Mouse (Mus musculus) lung, postnatal 25 days (tissue): Measurements from ENCODE around the gene Tspan17.

ENCODE experiments used
- DNase-seq: peaks from one replicate; pipeline ENCODE4 v3.0.0; 2022; ENCODE audit warnings: low spot score

The Tspan17 gene

DNA sequence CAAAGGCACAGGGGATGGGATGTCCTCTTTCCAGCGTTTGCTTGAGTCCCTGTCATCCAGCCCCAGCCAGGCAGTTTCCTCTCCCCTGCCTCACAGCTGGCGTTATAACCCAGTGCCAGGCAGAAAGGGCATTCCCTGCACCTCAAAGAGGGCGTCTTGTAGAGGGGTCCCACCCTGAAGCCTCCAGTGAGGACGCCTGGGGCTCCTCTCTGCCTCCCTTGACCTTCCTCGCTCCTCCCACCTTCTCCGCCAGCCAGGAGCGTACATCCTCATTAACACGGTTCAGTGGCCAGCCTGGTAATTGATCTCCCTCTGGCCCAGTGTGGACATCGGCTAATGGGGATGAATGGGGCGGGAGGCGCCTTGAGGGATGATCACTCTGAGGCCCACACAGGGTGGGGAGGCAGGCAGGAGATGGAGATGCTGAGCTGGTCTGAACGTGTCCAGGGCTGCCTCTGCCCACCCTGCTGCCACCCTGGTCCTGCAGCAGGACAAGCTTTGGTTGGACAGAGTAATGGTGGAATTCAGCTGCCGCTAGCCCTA, 17.3 kb downstream of the Tspan17 start:
- DNase-seq, result no peak

DNA sequence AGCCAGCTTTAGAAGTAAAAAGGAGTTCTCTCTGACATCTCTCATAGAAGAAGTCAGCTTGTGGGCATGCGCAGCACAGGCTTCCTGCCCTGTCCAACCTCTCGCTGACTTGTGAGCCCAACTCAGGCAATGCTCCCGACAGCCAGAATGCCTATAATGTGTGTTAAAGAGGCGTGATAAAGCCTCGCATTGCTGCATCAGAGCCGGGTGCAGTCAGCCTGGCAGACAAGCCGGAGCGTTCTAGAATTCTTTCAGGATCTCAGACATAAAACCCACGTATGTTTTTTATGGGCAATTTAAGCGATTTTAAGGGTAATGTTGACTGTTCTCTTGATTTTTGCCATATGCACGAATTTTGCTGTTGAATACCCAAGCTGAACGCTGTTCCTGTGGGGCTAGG, 18.9 kb downstream of the Tspan17 start:
- DNase-seq, result no peak

DNA sequence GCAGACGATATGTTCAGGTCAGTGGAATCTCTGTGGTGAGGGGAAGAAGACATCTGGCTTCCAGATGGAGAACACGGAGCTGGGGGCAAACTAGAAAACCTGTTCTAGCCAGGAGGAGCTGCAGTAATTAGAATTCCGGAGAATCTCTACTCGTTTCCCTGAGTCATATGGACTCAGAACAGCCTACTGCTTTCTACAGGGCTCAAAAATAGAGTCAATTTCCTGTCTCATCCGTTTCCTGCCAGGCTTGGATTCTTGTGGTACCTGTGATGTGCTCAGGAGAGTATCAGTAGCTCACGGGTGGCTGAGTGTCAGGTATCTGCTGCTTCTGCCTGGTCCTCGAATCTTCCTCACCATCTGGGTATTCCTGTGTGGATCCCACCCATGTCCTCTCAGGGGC, 22.3 kb downstream of the Tspan17 start:
- no peak for DNase-seq

DNA sequence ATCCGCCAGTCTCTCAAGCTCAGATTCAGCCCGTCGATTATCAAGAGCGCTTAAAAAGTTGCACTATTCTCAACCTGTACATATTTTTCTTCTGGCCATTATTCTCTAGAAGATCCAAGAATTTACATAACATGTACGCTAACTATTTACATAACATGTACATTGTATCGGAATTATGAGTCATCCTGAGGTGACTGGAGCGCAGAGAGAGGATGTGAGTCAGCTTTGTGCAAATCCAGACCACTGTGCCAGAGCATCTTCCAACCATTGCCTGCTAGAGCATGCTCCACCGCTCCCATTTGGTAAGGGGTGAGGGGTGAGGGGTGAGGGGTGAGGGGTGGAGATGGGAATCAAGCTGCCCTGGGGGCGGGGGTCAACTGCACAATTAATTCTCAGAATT, 24.2 kb downstream of the Tspan17 start:
- DNase-seq, result no peak

DNA sequence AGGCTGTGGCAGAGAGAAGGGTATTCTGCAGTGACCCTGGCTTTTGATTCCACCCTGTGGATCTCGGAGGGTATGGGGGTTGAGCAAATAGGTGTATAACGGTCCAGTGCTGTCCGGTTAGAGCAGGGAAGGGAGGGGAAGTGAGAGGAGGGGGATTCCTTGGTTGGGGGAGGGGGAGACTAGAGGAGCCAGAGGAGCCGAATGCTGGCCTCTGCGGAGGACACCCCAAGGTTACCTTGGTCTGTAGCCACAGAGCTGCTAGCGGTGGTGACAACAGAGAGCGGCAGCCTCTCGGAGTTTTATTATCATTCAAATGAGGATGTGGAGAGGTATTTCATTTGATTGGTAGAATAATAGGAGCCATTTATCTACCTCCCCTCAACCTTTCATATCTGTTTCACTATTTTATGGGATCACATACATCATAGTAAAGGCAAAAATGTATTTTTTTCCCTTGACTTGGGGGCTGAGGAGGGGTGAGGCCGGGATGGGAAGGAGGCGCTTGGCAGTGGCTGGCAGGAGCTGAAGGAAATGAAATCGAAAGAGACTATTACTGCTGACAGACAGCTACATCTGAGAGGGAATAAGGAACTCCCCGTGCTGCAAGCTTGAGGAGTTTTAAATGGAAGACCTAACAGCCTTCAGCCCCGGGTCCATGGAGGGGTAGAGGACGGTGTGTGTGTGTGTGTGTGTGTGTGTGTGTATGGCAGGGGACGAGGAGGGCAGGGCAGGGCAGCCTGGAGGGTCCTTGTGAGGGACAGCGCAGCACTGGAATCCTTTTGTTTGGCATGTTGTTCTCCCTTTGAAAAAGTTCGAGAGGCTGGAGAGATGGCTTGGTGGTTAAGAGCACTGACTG, 29.4 kb downstream of the Tspan17 start:
- DNase-seq, result no peak

DNA sequence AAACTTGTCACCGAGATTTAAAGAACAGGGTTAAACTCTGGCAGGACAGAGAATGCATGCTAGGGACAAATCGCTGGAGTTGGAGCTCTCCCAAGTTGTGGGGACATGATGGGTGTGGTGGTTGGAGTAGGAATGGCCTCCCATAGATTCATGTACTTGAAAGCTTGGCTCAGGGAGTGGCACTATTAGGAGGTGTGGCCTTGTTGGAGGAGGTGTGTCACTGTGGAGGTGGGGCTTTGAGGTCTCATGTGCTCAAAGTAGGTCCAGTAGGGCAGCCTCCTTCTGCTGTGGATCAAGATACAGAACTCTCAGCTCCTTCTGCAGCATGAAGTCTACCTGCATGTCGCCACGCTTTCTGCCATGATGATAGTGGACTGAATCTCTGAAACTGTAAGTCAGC, 31.9 kb downstream of the Tspan17 start:
- no peak for DNase-seq

DNA sequence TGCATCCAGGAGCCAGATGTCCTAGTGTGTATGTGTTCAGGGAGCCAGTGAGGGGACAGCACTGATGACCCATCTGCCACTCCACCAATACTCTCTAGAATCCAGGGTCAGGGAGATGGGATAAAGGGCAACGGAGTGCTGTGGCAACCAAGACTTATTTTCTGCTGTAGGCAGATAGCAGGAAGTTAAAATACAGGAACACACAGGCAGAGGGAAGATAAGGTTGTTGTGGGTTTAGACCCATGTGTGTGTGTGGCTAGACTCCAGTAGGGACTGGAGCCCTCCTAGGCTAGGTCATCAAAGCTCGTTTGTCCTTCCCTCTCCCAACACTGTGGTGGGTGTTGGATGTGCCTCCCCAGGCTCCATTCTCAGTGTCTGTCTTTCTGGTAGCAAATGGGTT, 32.8 kb downstream of the Tspan17 start:
- DNase-seq, result no peak

DNA sequence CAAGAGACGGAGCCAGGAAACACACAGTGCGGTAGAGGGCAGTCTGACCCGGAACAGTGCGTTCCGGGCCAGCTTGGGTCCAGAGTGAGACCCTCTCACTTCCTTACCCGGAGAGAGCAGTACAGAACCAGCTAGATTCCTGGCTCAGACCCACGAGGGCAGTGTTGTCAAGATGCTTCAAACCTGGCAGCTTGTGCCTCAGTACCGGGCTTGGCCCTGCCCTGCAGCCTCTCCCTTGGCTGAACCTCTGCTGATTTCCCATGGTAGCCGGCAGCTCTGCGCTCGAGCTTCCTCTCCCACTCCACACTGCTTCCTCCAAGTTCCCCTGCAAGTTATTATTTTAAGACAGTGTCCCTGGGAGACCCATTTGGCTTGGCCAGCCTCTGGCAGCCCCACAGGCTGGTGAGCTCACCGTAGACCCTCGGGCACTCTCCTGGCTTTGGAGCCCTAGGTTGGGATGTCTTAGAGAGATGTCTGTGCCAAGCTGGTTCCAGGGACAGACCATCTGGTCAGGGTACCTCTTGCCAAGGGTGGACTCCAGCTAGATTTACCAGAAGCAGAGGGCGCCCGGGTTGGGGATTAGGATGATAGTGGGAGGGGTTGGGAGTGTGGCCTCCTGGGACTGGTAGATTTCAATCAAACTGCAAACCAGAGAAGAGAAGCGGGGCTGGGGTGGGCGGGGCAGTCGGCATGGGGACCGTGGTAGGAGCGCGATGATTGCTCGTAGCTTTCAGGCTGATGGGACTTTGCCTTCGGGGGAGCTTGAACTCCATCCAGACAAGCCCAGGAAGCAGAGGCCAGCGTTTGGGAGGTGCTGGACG, 35.1 kb downstream of the Tspan17 start:
- DNase-seq, result no peak

DNA sequence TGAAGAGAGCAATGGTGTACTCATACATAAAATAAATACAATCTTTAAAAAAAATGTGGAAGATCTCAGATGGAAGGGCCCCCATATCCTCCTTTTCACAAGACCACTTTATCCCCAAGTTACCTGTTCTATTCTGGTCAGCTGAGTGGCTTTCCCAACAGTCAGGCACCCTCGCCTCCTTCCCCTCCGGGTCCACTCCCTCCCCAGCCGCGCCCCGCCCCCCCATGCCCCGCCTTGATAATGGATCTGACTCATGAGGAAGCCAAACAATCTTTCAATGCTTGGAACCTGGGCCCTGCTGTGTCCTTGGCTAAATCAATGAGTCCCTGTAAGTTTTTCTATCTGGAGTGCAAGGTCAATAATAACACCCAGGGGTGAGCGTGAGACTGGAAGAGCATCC, 38.8 kb downstream of the Tspan17 start:
- DNase-seq, result no peak

DNA sequence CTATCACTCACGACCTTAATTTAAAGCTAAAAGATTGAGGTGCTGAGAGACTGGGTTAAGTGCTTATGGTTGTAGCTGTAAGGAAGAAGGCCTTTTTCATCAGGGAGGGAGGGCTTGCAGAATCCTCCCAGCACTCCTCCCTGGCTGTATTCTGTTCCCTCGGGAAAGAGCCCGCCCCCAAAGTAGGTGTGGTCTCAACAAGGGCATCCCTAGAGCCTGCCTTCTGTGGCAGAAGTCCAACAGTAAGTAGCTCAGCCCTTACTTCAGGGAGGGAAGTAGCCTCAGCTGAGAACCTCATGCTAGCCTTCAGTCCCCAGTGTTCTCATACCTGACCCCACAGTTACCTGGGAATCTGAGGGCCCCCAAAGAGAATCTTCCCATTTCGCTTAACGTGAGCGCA, 39.3 kb downstream of the Tspan17 start:
- no peak for DNase-seq

DNA sequence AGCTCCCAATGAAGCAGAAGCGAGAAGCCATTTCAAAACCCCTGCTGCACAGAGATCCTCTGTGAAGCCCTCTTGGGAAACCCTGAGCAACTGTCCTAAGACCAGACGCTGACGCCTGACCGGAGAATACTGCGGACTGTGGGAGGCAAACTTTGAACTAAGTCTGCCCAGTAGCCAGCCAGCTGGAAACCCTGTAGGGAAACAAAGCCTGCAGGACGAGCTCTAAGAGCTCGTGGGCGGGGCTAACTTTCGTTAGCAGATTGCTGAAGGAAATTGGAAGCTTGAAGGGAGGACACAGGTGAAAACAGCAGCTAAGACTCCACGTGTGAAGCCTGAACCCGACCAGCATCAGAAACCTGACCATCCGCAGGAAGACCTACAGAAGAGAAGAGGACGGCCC, 40.3 kb downstream of the Tspan17 start:
- no peak for DNase-seq

DNA sequence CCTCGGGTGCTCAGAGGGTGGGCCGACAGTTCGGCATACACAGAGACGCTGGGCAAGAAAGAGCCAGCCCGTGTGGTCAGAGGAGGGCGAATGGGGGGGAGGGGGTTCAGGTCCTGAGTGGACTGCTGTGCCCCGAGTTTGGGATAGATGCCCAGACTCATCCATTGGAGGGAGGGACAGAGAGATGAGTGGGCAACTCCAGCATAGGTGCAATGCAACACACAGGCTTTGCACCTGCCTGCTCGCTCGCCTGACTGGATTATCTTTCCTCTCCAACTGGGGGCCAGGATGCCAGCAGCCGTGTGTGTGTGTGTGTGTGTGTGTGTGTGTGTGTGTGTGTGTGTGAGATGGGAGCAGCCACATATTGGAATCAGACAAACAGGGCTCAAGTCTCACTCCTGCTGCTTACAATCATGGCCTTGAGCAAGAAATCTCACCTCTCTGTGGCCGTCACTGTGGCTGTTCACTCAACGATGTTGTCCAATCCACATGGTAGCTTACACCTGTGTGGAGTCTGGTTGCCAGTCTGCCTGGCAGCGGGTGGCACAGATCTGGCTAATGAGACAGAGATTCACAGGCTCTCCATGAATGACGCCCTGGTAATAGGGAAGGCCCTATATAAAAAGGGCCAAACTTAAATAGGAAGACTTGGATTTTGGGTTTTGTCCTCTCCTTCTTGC, 47.3 kb downstream of the Tspan17 start:
- no peak for DNase-seq

DNA sequence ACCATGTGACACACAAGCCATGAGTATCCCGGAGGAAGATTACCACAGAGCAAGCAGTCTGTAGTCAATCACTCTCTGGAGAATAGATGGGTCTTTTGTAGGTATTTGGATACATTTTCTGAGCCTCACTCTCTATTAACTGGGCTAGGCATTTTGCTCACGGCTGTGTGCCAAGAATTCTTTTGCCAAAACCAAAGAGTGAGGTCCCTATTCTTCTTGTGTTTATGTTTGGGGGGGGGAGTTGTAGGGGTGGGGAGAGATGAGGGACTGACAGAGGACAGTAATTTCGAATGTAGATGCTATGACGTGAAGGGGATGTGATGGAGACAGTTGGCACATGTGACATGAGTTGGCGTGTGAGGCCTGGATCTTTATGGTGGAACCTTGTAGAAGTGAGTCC, 47.9 kb downstream of the Tspan17 start:
- DNase-seq, result no peak

DNA sequence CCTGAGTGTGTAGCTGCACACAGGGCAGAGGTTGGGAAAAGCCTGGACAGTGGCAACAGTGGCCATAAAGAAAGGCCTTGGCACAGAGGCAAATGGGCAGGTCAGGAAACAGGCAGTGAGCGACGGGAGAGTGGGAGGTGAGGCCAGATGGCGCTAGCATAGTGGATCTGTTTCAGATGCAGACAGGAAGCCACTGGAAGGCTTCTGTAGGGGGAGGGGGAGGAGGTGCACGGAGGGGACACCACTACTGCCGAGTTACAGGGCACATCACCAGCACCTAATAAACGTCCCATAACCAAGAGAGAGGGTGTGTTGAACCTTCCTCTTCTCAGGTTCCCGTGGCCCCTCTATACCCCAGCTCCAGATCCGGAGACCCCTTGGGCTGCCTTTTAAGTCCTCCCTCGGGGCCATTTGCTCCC, 48.3 kb downstream of the Tspan17 start:
- DNase-seq, result no peak

DNA sequence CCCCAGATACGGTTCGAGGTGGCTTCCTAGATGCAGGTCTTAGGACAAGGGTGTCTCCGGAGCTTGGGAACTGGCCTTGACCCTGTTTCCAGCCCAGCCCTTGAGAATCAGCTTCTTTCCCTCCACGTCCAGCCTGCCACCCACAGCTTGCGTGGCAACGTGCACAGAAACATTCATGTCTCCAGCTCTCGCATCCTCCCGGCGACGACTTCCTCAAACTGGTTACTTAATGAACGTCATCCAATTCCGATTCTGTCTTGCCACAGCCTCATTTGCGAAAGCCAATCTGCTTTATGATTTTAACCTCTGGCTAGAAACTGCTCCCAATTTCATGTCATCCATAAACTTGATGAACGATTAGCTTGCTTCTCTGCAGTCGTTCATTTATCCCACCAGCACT, 49.4 kb downstream of the Tspan17 start:
- DNase-seq, result no peak

DNA sequence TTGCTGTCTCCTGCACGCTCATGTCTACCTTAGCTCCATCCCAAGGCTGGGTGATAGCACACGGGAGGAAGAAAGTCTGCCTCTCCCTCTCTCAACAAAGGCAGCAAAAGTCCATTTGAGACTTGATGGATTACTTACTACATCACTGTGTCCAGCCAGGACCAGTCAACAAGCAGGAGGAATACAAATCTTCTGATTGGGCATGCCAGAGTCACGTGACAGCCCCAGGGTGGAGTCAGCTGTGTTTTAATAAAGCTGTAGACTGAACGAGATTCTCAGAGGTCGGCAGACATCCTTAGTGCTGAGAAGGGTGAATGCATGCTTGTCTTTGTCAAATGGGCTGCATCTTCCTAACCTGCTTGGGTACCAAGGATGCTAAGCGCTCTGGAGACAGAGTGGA, 50.0 kb downstream of the Tspan17 start:
- no peak for DNase-seq

DNA sequence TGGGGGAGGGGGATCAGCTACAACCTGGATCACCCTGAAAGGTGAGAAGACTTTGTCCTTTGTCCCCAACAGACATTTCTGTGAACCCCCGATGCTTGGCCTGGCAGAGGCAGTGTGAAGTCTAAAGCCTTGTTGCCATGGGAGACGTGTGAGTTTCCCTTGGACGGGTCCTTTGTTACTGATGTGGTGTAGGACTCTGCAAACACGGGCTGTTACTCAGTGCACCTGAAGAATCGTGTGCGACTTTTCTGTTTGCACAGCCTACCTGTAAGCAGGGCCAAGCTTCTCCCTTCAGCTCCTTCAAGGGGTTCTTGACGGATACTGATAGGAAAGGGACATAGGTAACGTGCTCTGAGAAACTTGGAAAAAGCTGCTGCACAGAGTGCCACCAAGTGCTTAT, 55.4 kb downstream of the Tspan17 start:
- no peak for DNase-seq
